Mouse (Mus musculus): ENCODE results near the gene Nr1h5. TPM values are rescaled to one million over a fixed set of nuclear protein-coding genes. Genes with fewer than 3 reads are reported as not detected.

Nr1h5 gene
- polyA plus RNA-seq, 1 experiment from 2014 or later, result 0.09 TPM

- Histone ChIP-seq H3K36me3 (ENCODE audit: control insufficient read depth, insufficient read depth, low read length) (no peaks in the 10 kb centered on the region), H3K27ac (ENCODE audit: low read depth, low read length) (0 out of 2 replicates have a peak overlapping the region, but pooled peaks have one; percentile 34), H3K4me1 (replicated peaks; ENCODE audit: control insufficient read depth, insufficient read depth, low read length) (peaks cover 4% of the 10 kb centered on the region; the same call in 1 of the 2 replicates), H3K9ac (ENCODE audit: low read length) (0 out of 2 replicates have a peak overlapping the region, but pooled peaks have one; percentile 14), H3K4me3 (ENCODE audit: low read depth, low read length) (no peak overlapping the region), H3K4me2 (ENCODE audit: low read depth, low read length, severe bottlenecking) (peak overlapping the region; percentile 37), H3K9me3 (ENCODE audit: control insufficient read depth, low read length) (no peaks in the 10 kb centered on the region; the same call in 1 of the 2 replicates), H3K27me3 (ENCODE audit: control insufficient read depth, insufficient read depth, low read length) (no peaks in the 10 kb centered on the region)
- peak; percentile 96 for ATAC-seq (replicated peaks; ENCODE audit: low FRiP score)
- WGBS, result 12% methylated on average over 10 of the region's 10 CpGs
- DNase-seq (ENCODE audit: low spot score), result peak; percentile 65
Observed at GRCm38 (mm10) chr3:102979550-102980348, 15.8 kb upstream of the Nr1h5 start.

- ATAC-seq (replicated peaks; ENCODE audit: low FRiP score) (no peak), DNase-seq (ENCODE audit: low spot score) (no peak)
- Histone ChIP-seq H3K9me3 (ENCODE audit: control insufficient read depth, low read length) (no peaks in the 10 kb centered on the region), H3K9ac (ENCODE audit: low read length) (no peak overlapping the region), H3K27ac (ENCODE audit: low read depth, low read length) (no peak overlapping the region), H3K4me3 (ENCODE audit: low read depth, low read length) (no peak overlapping the region), H3K27me3 (ENCODE audit: control insufficient read depth, insufficient read depth, low read length) (no peaks in the 10 kb centered on the region), H3K36me3 (ENCODE audit: control insufficient read depth, insufficient read depth, low read length) (no peaks in the 10 kb centered on the region), H3K4me1 (replicated peaks; ENCODE audit: control insufficient read depth, insufficient read depth, low read length) (peaks cover 4% of the 10 kb centered on the region; the same call in 1 of the 2 replicates), H3K4me2 (ENCODE audit: low read depth, low read length, severe bottlenecking) (no peak overlapping the region)
- WGBS, result 81% methylated on average over 4 of the region's 4 CpGs
Observed at GRCm38 (mm10) chr3:102976906-102977305, 13.0 kb upstream of the Nr1h5 start.

GRCm38 (mm10) chr3:102970508-102970907 is 6.6 kb upstream of the Nr1h5 start:
- WGBS, result 88% methylated on average over 3 of the region's 3 CpGs
- no peaks in the 10 kb centered on the region for H3K36me3 ChIP-seq (ENCODE audit: control insufficient read depth, insufficient read depth, low read length)
- H3K4me2 ChIP-seq (ENCODE audit: low read depth, low read length, severe bottlenecking), result no peak overlapping the region
- H3K4me3 ChIP-seq (ENCODE audit: low read depth, low read length), result no peak overlapping the region
- H3K27ac ChIP-seq (ENCODE audit: low read depth, low read length), result no peak overlapping the region
- ATAC-seq (replicated peaks; ENCODE audit: low FRiP score) (no peak), DNase-seq (ENCODE audit: low spot score) (no peak)
- peaks cover 2% of the 10 kb centered on the region; the same call in 1 of the 2 replicates for H3K4me1 ChIP-seq (replicated peaks; ENCODE audit: control insufficient read depth, insufficient read depth, low read length)
- no peaks in the 10 kb centered on the region for H3K9me3 ChIP-seq (ENCODE audit: control insufficient read depth, low read length)
- H3K27me3 ChIP-seq (ENCODE audit: control insufficient read depth, insufficient read depth, low read length), result no peaks in the 10 kb centered on the region
- H3K9ac ChIP-seq (ENCODE audit: low read length), result peak overlapping the region; percentile 6; the same call in 1 of the 2 replicates

- Histone ChIP-seq H3K4me1 (replicated peaks; ENCODE audit: control insufficient read depth, insufficient read depth, low read length) (peaks cover 1% of the 10 kb centered on the region; the same call in 1 of the 2 replicates), H3K9ac (ENCODE audit: low read length) (peak overlapping the region; percentile 6; the same call in 1 of the 2 replicates), H3K27me3 (ENCODE audit: control insufficient read depth, insufficient read depth, low read length) (no peaks in the 10 kb centered on the region), H3K36me3 (ENCODE audit: control insufficient read depth, insufficient read depth, low read length) (no peaks in the 10 kb centered on the region), H3K9me3 (ENCODE audit: control insufficient read depth, low read length) (no peaks in the 10 kb centered on the region), H3K4me2 (ENCODE audit: low read depth, low read length, severe bottlenecking) (no peak overlapping the region), H3K4me3 (ENCODE audit: low read depth, low read length) (no peak overlapping the region), H3K27ac (ENCODE audit: low read depth, low read length) (no peak overlapping the region)
- ATAC-seq (replicated peaks; ENCODE audit: low FRiP score), result peak; percentile 89
- 48% methylated on average over 9 of the region's 9 CpGs for WGBS
- peak; percentile 64 for DNase-seq (ENCODE audit: low spot score)
Observed at GRCm38 (mm10) chr3:102970067-102970466, 6.1 kb upstream of the Nr1h5 start.

GRCm38 (mm10) chr3:102955596-102955995 is 8.3 kb downstream of the Nr1h5 start:
- no peak for DNase-seq (ENCODE audit: low spot score)
- H3K27ac ChIP-seq (ENCODE audit: low read depth, low read length), result no peak overlapping the region
- H3K9ac ChIP-seq (ENCODE audit: low read length), result no peak overlapping the region
- H3K4me1 ChIP-seq (replicated peaks; ENCODE audit: control insufficient read depth, insufficient read depth, low read length), result no peaks in the 10 kb centered on the region
- no peak overlapping the region for H3K4me3 ChIP-seq (ENCODE audit: low read depth, low read length)
- WGBS, result 49% methylated on average over 3 of the region's 3 CpGs
- no peak overlapping the region for H3K4me2 ChIP-seq (ENCODE audit: low read depth, low read length, severe bottlenecking)
- no peaks in the 10 kb centered on the region for H3K36me3 ChIP-seq (ENCODE audit: control insufficient read depth, insufficient read depth, low read length)
- H3K9me3 ChIP-seq (ENCODE audit: control insufficient read depth, low read length), result no peaks in the 10 kb centered on the region
- no peaks in the 10 kb centered on the region for H3K27me3 ChIP-seq (ENCODE audit: control insufficient read depth, insufficient read depth, low read length)
- no peak for ATAC-seq (replicated peaks; ENCODE audit: low FRiP score)

- no peaks in the 10 kb centered on the region for H3K36me3 ChIP-seq (ENCODE audit: control insufficient read depth, insufficient read depth, low read length)
- WGBS, result 85% methylated on average over 3 of the region's 3 CpGs
- no peak overlapping the region for H3K27ac ChIP-seq (ENCODE audit: low read depth, low read length)
- no peak overlapping the region for H3K9ac ChIP-seq (ENCODE audit: low read length)
- no peak for ATAC-seq (replicated peaks; ENCODE audit: low FRiP score)
- H3K4me1 ChIP-seq (replicated peaks; ENCODE audit: control insufficient read depth, insufficient read depth, low read length), result no peaks in the 10 kb centered on the region
- no peak for DNase-seq (ENCODE audit: low spot score)
- no peak overlapping the region for H3K4me2 ChIP-seq (ENCODE audit: low read depth, low read length, severe bottlenecking)
- no peaks in the 10 kb centered on the region for H3K9me3 ChIP-seq (ENCODE audit: control insufficient read depth, low read length)
- no peaks in the 10 kb centered on the region for H3K27me3 ChIP-seq (ENCODE audit: control insufficient read depth, insufficient read depth, low read length)
- no peak overlapping the region for H3K4me3 ChIP-seq (ENCODE audit: low read depth, low read length)
Observed at GRCm38 (mm10) chr3:102955143-102955542, 8.8 kb downstream of the Nr1h5 start.

GRCm38 (mm10) chr3:102954476-102954875 is 9.5 kb downstream of the Nr1h5 start:
- H3K4me3 ChIP-seq (ENCODE audit: low read depth, low read length), result no peak overlapping the region
- DNase-seq (ENCODE audit: low spot score) (no peak), ATAC-seq (replicated peaks; ENCODE audit: low FRiP score) (no peak)
- no peak overlapping the region for H3K4me2 ChIP-seq (ENCODE audit: low read depth, low read length, severe bottlenecking)
- H3K27me3 ChIP-seq (ENCODE audit: control insufficient read depth, insufficient read depth, low read length), result no peaks in the 10 kb centered on the region
- H3K9me3 ChIP-seq (ENCODE audit: control insufficient read depth, low read length), result no peaks in the 10 kb centered on the region
- no peaks in the 10 kb centered on the region for H3K36me3 ChIP-seq (ENCODE audit: control insufficient read depth, insufficient read depth, low read length)
- H3K4me1 ChIP-seq (replicated peaks; ENCODE audit: control insufficient read depth, insufficient read depth, low read length), result no peaks in the 10 kb centered on the region
- WGBS, result 93% methylated on average over 12 of the region's 12 CpGs
- H3K9ac ChIP-seq (ENCODE audit: low read length), result no peak overlapping the region
- no peak overlapping the region for H3K27ac ChIP-seq (ENCODE audit: low read depth, low read length)

- Histone ChIP-seq H3K9ac (ENCODE audit: low read length) (no peak overlapping the region), H3K27ac (ENCODE audit: low read depth, low read length) (no peak overlapping the region), H3K4me3 (ENCODE audit: low read depth, low read length) (no peak overlapping the region), H3K27me3 (ENCODE audit: control insufficient read depth, insufficient read depth, low read length) (no peaks in the 10 kb centered on the region), H3K36me3 (ENCODE audit: control insufficient read depth, insufficient read depth, low read length) (no peaks in the 10 kb centered on the region), H3K4me2 (ENCODE audit: low read depth, low read length, severe bottlenecking) (no peak overlapping the region), H3K9me3 (ENCODE audit: control insufficient read depth, low read length) (no peaks in the 10 kb centered on the region), H3K4me1 (replicated peaks; ENCODE audit: control insufficient read depth, insufficient read depth, low read length) (no peaks in the 10 kb centered on the region)
- DNase-seq (ENCODE audit: low spot score) (no peak), ATAC-seq (replicated peaks; ENCODE audit: low FRiP score) (no peak)
- WGBS, result 48% methylated on average over 5 of the region's 5 CpGs
Observed at GRCm38 (mm10) chr3:102946861-102947260, 17.1 kb downstream of the Nr1h5 start.

GRCm38 (mm10) chr3:102946312-102946711 is 17.6 kb downstream of the Nr1h5 start:
- 83% methylated on average over 3 of the region's 3 CpGs for WGBS
- no peak for ATAC-seq (replicated peaks; ENCODE audit: low FRiP score)
- Histone ChIP-seq H3K4me2 (ENCODE audit: low read depth, low read length, severe bottlenecking) (no peak overlapping the region), H3K36me3 (ENCODE audit: control insufficient read depth, insufficient read depth, low read length) (no peaks in the 10 kb centered on the region), H3K4me1 (replicated peaks; ENCODE audit: control insufficient read depth, insufficient read depth, low read length) (no peaks in the 10 kb centered on the region), H3K9me3 (ENCODE audit: control insufficient read depth, low read length) (no peaks in the 10 kb centered on the region), H3K27me3 (ENCODE audit: control insufficient read depth, insufficient read depth, low read length) (no peaks in the 10 kb centered on the region), H3K4me3 (ENCODE audit: low read depth, low read length) (no peak overlapping the region), H3K27ac (ENCODE audit: low read depth, low read length) (no peak overlapping the region), H3K9ac (ENCODE audit: low read length) (no peak overlapping the region)
- no peak for DNase-seq (ENCODE audit: low spot score)
